Mouse (Mus musculus): ENCODE results near the gene Abcb10.
"Not testable (repeated sequence)": the region's sequence is repeated elsewhere in the genome, so short reads cannot be mapped to it uniquely, and the experiment has no call there.

- not testable (repeated sequence) for TF ChIP-seq POLR2A, CTCF (IDR thresholded peaks at IDR 0.05; ENCODE audit: extremely low read depth, insufficient read depth, low read length)
Measured at GRCm38 (mm10) chr8:124014299-124014698, 31.4 kb upstream of the Abcb10 start.

Data from cortical plate, adult 2 months (tissue).